Mouse (Mus musculus) cerebellum, postnatal 10 days (tissue): ENCODE results near the gene Psmd12.

Experiments used
- DNase-seq, 2 experiments: peaks; one replicate each; pipeline ENCODE4 v3.0.0; 2021; ENCODE audit warnings: mixed read lengths in 2 of 2

Gene Psmd12

GRCm38 (mm10) chr11:107479053-107479861 is at the start of gene Psmd12:
Psmd12 (plus strand) TSS chr11:107479484.
- peak; percentile 99 for DNase-seq

GRCm38 (mm10) chr11:107431197-107431965 is 47.9 kb upstream of the Psmd12 start:
- no peak for DNase-seq

- no peak for DNase-seq
These were observed 43.4 kb upstream of the Psmd12 start for GRCm38 (mm10) chr11:107435776-107436449.

GRCm38 (mm10) chr11:107437723-107438122 is 41.6 kb upstream of the Psmd12 start:
- DNase-seq, result peak; percentile 50 to 54

- DNase-seq, result no peak
These were observed 41.1 kb upstream of the Psmd12 start for GRCm38 (mm10) chr11:107438140-107438539.

- no peak for DNase-seq
These were observed 38.2 kb upstream of the Psmd12 start for GRCm38 (mm10) chr11:107441050-107441449.

GRCm38 (mm10) chr11:107443121-107444095 is 35.9 kb upstream of the Psmd12 start:
- no peak for DNase-seq

- peak; percentile 98 to 99 for DNase-seq
These were observed 33.6 kb upstream of the Psmd12 start for GRCm38 (mm10) chr11:107445683-107446082.

GRCm38 (mm10) chr11:107446650-107447049 is 32.6 kb upstream of the Psmd12 start:
- DNase-seq, result no peak

- DNase-seq, result no peak
These were observed 31.9 kb upstream of the Psmd12 start for GRCm38 (mm10) chr11:107447349-107447748.

GRCm38 (mm10) chr11:107447915-107448314 is 31.4 kb upstream of the Psmd12 start:
- no peak for DNase-seq

GRCm38 (mm10) chr11:107449169-107449910 is 29.9 kb upstream of the Psmd12 start:
- no peak for DNase-seq

GRCm38 (mm10) chr11:107450097-107450496 is 29.2 kb upstream of the Psmd12 start:
- DNase-seq, result peak; percentile 49 to 51

- no peak for DNase-seq
These were observed 28.2 kb upstream of the Psmd12 start for GRCm38 (mm10) chr11:107451106-107451505.

- DNase-seq, result no peak
These were observed 27.2 kb upstream of the Psmd12 start for GRCm38 (mm10) chr11:107452053-107452452.

- DNase-seq, result no peak
These were observed 24.5 kb upstream of the Psmd12 start for GRCm38 (mm10) chr11:107454546-107455462.

- DNase-seq, result no peak
These were observed 22.0 kb upstream of the Psmd12 start for GRCm38 (mm10) chr11:107457282-107457681.

GRCm38 (mm10) chr11:107458286-107458685 is 21.0 kb upstream of the Psmd12 start:
- DNase-seq, result no peak

- DNase-seq, result no peak
These were observed 20.3 kb upstream of the Psmd12 start for GRCm38 (mm10) chr11:107458986-107459385.

- peak in 1 of 2 experiments; percentile 28 for DNase-seq
These were observed 19.5 kb upstream of the Psmd12 start for GRCm38 (mm10) chr11:107459828-107460227.
